Mouse (Mus musculus) heart, postnatal 0 days (tissue): ENCODE data around the gene Foxl1. TPM values are rescaled to one million over a fixed set of nuclear protein-coding genes. Genes with fewer than 3 reads are reported as not detected.
A peak's percentile ranks its signal among the peaks of the same experiment; 100 is the strongest.

ENCODE experiments used
- ATAC-seq: fragments of 200-750 bp; cut with Nextera tagmentation; 2 replicates; pipeline ENCODE4 v1.8.0; 2017; ENCODE audit warnings: low read depth, moderate number of reproducible peaks, moderate library complexity; ENCODE audit not compliant: insufficient read depth
- DNase-seq: peaks from one replicate; pipeline ENCODE4 v3.0.0-alpha.2; 2016; ENCODE audit warnings: low spot score
- H3K27ac ChIP-seq: fragments of 300-500 bp; sonication (generic); 2 replicates; pipeline ENCODE4 v1.5.1; 2014; ENCODE audit warnings: low read depth, mild to moderate bottlenecking
- H3K27me3 ChIP-seq: fragments of 300-500 bp; sonication (generic); 2 replicates; pipeline ENCODE4 v1.6.1; 2014; ENCODE audit warnings: low read length, mixed read lengths; ENCODE audit not compliant: control insufficient read depth, insufficient read depth
- H3K36me3 ChIP-seq: fragments of 300-500 bp; sonication (generic); replicated peaks from 2 replicates; pipeline ENCODE4 v1.6.1; 2014; ENCODE audit warnings: low read length, mixed read lengths; ENCODE audit not compliant: control insufficient read depth, insufficient read depth
- H3K4me1 ChIP-seq: fragments of 300-500 bp; sonication (generic); 2 replicates; pipeline ENCODE4 v1.6.1; 2014; ENCODE audit warnings: antibody characterized with exemption; ENCODE audit not compliant: control insufficient read depth, insufficient read depth
- H3K4me2 ChIP-seq: fragments of 300-500 bp; sonication (generic); 2 replicates; pipeline ENCODE4 v1.6.1; 2014; ENCODE audit warnings: low read depth, mild to moderate bottlenecking, low read length, moderate library complexity
- H3K4me3 ChIP-seq: fragments of 300-500 bp; sonication (generic); 2 replicates; pipeline ENCODE4 v1.5.1; 2014; ENCODE audit warnings: low read depth, low read length
- H3K9ac ChIP-seq: fragments of 300-500 bp; sonication (generic); replicated peaks from 2 replicates; pipeline ENCODE4 v1.6.1; 2014; ENCODE audit warnings: low read depth, low read length, mixed read lengths
- H3K9me3 ChIP-seq: fragments of 300-500 bp; sonication (generic); replicated peaks from 2 replicates; pipeline ENCODE4 v1.6.1; 2016; ENCODE audit warnings: low read length; ENCODE audit not compliant: control insufficient read depth
- CTCF ChIP-seq: IDR thresholded peaks from 2 replicates; pipeline ENCODE4 v1.5.1; 2016; ENCODE audit warnings: antibody characterized with exemption, control low read depth, low read depth
- EP300 ChIP-seq: IDR thresholded peaks from 2 replicates; pipeline ENCODE4 v1.6.1; 2016; ENCODE audit warnings: antibody characterized with exemption, low read depth
- WGBS: fragments of 180-500 bp; shearing (Covaris S2); extraction: QIAGEN DNeasy Blood & Tissue Kit; methylation state at CpG from one replicate; pipeline ENCODE4 v1.1.7; 2014; 5-methylcytosine and 5-hydroxymethylcytosine counted together
- polyA plus RNA-seq: library from polyadenylated mRNA; unstranded; fragments of >200 nt; fragmentation: Nextera tagmentation; extraction: Ambion mirVana; gene quantifications from 2 replicates; pipeline ENCODE4 v1.2.1, GENCODE M21; 2015
- total RNA-seq: library from RNA; depleted of rRNA; stranded (reverse); fragments of >200 nt; gene quantifications from 2 replicates; pipeline ENCODE4 v1.2.3, GENCODE M21; 2014; ENCODE audit warnings: low replicate concordance

The Foxl1 gene
- total and polyA plus RNA-seq, 2 experiments from 2014 or later, result 0.16 to 1.9 TPM

GRCm38 (mm10) chr8:121123113-121123512 is 4.6 kb upstream of the Foxl1 start:
- Histone ChIP-seq H3K9me3 (no peaks in the 10 kb centered on the region), H3K9ac (no peak overlapping the region), H3K27me3 (peaks cover 100% of the 10 kb centered on the region), H3K4me3 (no peak overlapping the region), H3K4me2 (no peak overlapping the region), H3K4me1 (0 out of 2 replicates have a peak, but pooled peaks cover 6% of the 10 kb centered on the region), H3K27ac (no peak overlapping the region), H3K36me3 (no peaks in the 10 kb centered on the region)
- WGBS, result 81% methylated on average over 2 of the region's 2 CpGs
- TF ChIP-seq CTCF, result no peak
- TF ChIP-seq EP300, result no peak
- ATAC-seq, result no peak
- DNase-seq, result no peak

GRCm38 (mm10) chr8:121124547-121125239 is 3.0 kb upstream of the Foxl1 start:
- TF ChIP-seq CTCF (no peak), EP300 (no peak)

GRCm38 (mm10) chr8:121125311-121125876 is 2.3 kb upstream of the Foxl1 start:
- DNase-seq, result peak; percentile 83
- WGBS, result under 1% methylated on average over 35 of the region's 36 CpGs
- H3K4me1 ChIP-seq, result 0 out of 2 replicates have a peak, but pooled peaks cover 10% of the 10 kb centered on the region
- peak overlapping the region; percentile 76 for H3K27ac ChIP-seq
- 0 out of 2 replicates have a peak overlapping the region, but pooled peaks have one; percentile 8 for H3K9ac ChIP-seq
- H3K4me2 ChIP-seq, result peak overlapping the region; percentile 61
- no peaks in the 10 kb centered on the region for H3K36me3 ChIP-seq
- peaks cover 100% of the 10 kb centered on the region for H3K27me3 ChIP-seq
- ATAC-seq, result peak; percentile 78
- H3K9me3 ChIP-seq, result no peaks in the 10 kb centered on the region
- TF ChIP-seq EP300, result no peak
- TF ChIP-seq CTCF, result peak; percentile 44
- peak overlapping the region; percentile 35 for H3K4me3 ChIP-seq

More at GRCm38 (mm10) chr8:121124547-121125239, 3.0 kb upstream of the Foxl1 start:
- DNase-seq (no peak), ATAC-seq (peak; percentile 36)
- no peaks in the 10 kb centered on the region for H3K9me3 ChIP-seq
- peaks cover 100% of the 10 kb centered on the region for H3K27me3 ChIP-seq
- H3K27ac ChIP-seq, result peak overlapping the region; percentile 76
- H3K9ac ChIP-seq, result no peak overlapping the region
- 0 out of 2 replicates have a peak, but pooled peaks cover 10% of the 10 kb centered on the region for H3K4me1 ChIP-seq
- WGBS, result 6% methylated on average over 17 of the region's 17 CpGs
- H3K4me3 ChIP-seq, result peak overlapping the region; percentile 35; the same call in 1 of the 2 replicates
- peak overlapping the region; percentile 61 for H3K4me2 ChIP-seq
- H3K36me3 ChIP-seq, result no peaks in the 10 kb centered on the region

- ATAC-seq, result no peak
- H3K27ac ChIP-seq, result no peak overlapping the region
- H3K27me3 ChIP-seq, result peaks cover 100% of the 10 kb centered on the region
- 27% methylated on average over 6 of the region's 6 CpGs for WGBS
- no peak for DNase-seq
- H3K4me2 ChIP-seq, result peak overlapping the region; percentile 61; the same call in 1 of the 2 replicates
- H3K9ac ChIP-seq, result no peak overlapping the region
- H3K36me3 ChIP-seq, result no peaks in the 10 kb centered on the region
- no peak for TF ChIP-seq EP300
- no peak for TF ChIP-seq CTCF
- H3K9me3 ChIP-seq, result no peaks in the 10 kb centered on the region
- H3K4me3 ChIP-seq, result no peak overlapping the region
- 0 out of 2 replicates have a peak, but pooled peaks cover 10% of the 10 kb centered on the region for H3K4me1 ChIP-seq
These were observed 1.5 kb upstream of the Foxl1 start for GRCm38 (mm10) chr8:121126191-121126590.

- no peak overlapping the region for H3K27ac ChIP-seq
- 30% methylated on average over 6 of the region's 6 CpGs for WGBS
- peaks cover 97% of the 10 kb centered on the region for H3K27me3 ChIP-seq
- no peak overlapping the region for H3K9ac ChIP-seq
- H3K9me3 ChIP-seq, result no peaks in the 10 kb centered on the region
- no peak overlapping the region for H3K4me3 ChIP-seq
- no peak overlapping the region for H3K4me2 ChIP-seq
- H3K36me3 ChIP-seq, result no peaks in the 10 kb centered on the region
- DNase-seq (no peak), ATAC-seq (no peak)
- 0 out of 2 replicates have a peak, but pooled peaks cover 10% of the 10 kb centered on the region for H3K4me1 ChIP-seq
- TF ChIP-seq CTCF (no peak), EP300 (no peak)
These were observed 1.0 kb upstream of the Foxl1 start for GRCm38 (mm10) chr8:121126694-121127093.
